ENCODE assay signal across 8 mouse cellular contexts in the genomic region with DNA sequence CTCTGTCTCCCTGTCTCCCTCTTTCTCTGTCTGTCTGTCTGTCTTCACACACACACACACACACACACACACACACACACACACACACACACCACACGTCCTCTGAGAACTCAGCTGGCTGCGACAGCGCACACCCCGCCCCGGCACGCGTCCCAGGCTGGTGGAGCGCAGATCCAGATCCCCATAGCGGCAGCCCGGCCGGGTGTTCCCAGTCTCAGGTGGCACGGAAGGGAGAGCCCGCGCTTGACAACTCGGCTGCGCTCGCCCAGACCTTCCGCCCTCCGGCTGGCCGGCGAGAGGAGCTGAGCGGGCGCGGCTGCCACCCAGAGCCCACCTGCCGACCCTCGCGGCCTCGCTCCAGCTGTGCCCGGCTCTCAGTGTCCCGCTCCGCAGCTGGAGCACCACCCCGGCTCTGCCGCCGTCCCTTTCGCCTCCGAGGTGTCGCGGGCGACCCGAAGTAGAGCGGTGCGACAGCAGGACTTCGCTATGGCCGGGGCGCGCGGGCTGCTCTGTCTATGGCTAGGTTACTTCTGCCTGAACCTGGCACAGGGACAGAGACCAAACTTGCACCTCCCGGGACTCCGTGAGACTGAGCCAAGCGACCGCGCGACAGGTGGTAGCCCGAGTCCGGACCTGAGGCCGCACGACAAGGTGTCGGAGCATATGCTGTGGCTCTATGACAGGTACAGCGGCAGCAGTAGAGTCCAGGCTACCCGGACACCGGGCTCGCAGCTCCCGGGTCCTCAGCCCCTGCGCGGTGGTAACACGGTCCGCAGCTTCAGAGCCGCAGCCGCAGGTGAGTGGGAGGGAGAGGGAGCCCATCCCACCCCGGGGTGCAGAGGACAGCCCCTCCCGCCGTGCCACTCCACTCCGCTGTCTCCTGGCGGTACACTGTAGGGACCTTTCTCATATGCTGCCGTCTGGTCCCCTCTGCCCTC. TPM values are rescaled to one million over a fixed set of nuclear protein-coding genes. Genes with fewer than 3 reads are reported as not detected.
DNase-seq lines count a peak whose midpoint lies in the region; ATAC-seq and TF ChIP-seq lines count a peak whose summit lies in the region.

No protein-coding gene starts in this region.

- WGBS in heart, embryonic 13.5 days, result under 1% methylated on average over 75 of the region's 75 CpGs

- H3K4me3 ChIP-seq in layer of hippocampus, adult 2 months, result peak overlapping the region; percentile 55
- peak overlapping the region; percentile 65 for H3K4me3 ChIP-seq in heart, embryonic 13.5 days

- no peak for TF ChIP-seq CTCF in layer of hippocampus, adult 2 months (conservative IDR thresholded peaks at IDR 0.05)
- TF ChIP-seq CTCF in brain, embryonic 14.5 days (IDR thresholded peaks at IDR 0.05; ENCODE audit: borderline replicate concordance, extremely low read depth, insufficient read depth, insufficient read length), result no peak

- H3K27me3 ChIP-seq in heart, embryonic 13.5 days (replicated peaks), result peaks cover 72% of the 10 kb centered on the region

- H3K4me1 ChIP-seq in heart, embryonic 13.5 days, result peaks cover 16% of the 10 kb centered on the region

- H3K36me3 ChIP-seq in heart, embryonic 13.5 days, result no peaks in the 10 kb centered on the region

- peak; percentile 31; the same call in 1 of the 2 replicates for ATAC-seq in heart, embryonic 13.5 days (ENCODE audit: extremely low read depth, insufficient number of reproducible peaks, low FRiP score, low TSS enrichment)

- DNase-seq in layer of hippocampus, adult 2 months (ENCODE audit: low spot score in 2 of 2), result no peak
- no peak for DNase-seq in layer of hippocampus, adult 9-10 months (ENCODE audit: low spot score)
- DNase-seq in brain, embryonic 14.5 days (ENCODE audit: low read depth), result peak; percentile 67
- peak; percentile 31 to 70 for DNase-seq in kidney, postnatal 25 days
- peak; percentile 32 for DNase-seq in lung, postnatal 25 days (ENCODE audit: low spot score)
- DNase-seq in urinary bladder, adult 2 months (ENCODE audit: low spot score), result peak; percentile 54
- no peak for DNase-seq in thymus, postnatal 10 days (ENCODE audit: low spot score in 2 of 2)

- peak overlapping the region; percentile 74 for H3K9ac ChIP-seq in heart, embryonic 13.5 days

- no peak for TF ChIP-seq POLR2A in brain, embryonic 14.5 days (IDR thresholded peaks at IDR 0.05; ENCODE audit: borderline replicate concordance, extremely low read depth, insufficient read depth, insufficient read length, poor library complexity, severe bottlenecking)

- no peaks in the 10 kb centered on the region for H3K9me3 ChIP-seq in heart, embryonic 13.5 days

- no peak overlapping the region for H3K27ac ChIP-seq in layer of hippocampus, adult 2 months
- H3K27ac ChIP-seq in heart, embryonic 13.5 days (replicated peaks), result no peak overlapping the region

- peak overlapping the region; percentile 99 for H3K4me2 ChIP-seq in heart, embryonic 13.5 days

RNA-seq across cellular contexts. Expression of a gene that starts 0.7 kb away (rescaled TPM):
- 1 to 10 TPM; 2.9 to 3.3 TPM for total RNA-seq in layer of hippocampus, adult 2 months (2021)
- polyA plus RNA-seq in brain, embryonic 14.5 days (2012; rRNA removed), result 1.5 and 1.9 TPM in 2 replicates
- 0.71 and 0.74 TPM in 2 replicates for polyA plus RNA-seq in heart, embryonic 13.5 days (2015; fragmentation: Nextera tagmentation; extraction: Ambion mirVana)
- polyA plus RNA-seq in urinary bladder, adult 2 months (2012; rRNA removed), result 51.1 and 66.0 TPM in 2 replicates

Comparison
In these comparisons a context has a peak if more than half of its experiments do, and no peak if none do; other contexts are left out.
1. DNase-seq: peak in brain, embryonic 14.5 days (single experiment), kidney, postnatal 25 days (2 of 2), lung, postnatal 25 days (single experiment) and urinary bladder, adult 2 months (single experiment); none in layer of hippocampus, adult 2 months (0 of 2), layer of hippocampus, adult 9-10 months (single experiment) and thymus, postnatal 10 days (0 of 2).
2. RNA of a gene that starts 0.7 kb away (polyA plus RNA-seq): 51.1 to 66.0 TPM in urinary bladder, adult 2 months; 1.5 to 1.9 TPM in brain, embryonic 14.5 days and 0.71 to 0.74 TPM in heart, embryonic 13.5 days; every median in the first group is over 10 times any median in the second.